Mouse (Mus musculus): ENCODE data around the gene Cyp2b19. TPM values are rescaled to one million over a fixed set of nuclear protein-coding genes. Genes with fewer than 3 reads are reported as not detected.
"Not testable (repeated sequence)": the region's sequence is repeated elsewhere in the genome, so short reads cannot be mapped to it uniquely, and the experiment has no call there.

The Cyp2b19 gene
- polyA plus RNA-seq, 1 experiment from 2014 or later = not detected

DNA sequence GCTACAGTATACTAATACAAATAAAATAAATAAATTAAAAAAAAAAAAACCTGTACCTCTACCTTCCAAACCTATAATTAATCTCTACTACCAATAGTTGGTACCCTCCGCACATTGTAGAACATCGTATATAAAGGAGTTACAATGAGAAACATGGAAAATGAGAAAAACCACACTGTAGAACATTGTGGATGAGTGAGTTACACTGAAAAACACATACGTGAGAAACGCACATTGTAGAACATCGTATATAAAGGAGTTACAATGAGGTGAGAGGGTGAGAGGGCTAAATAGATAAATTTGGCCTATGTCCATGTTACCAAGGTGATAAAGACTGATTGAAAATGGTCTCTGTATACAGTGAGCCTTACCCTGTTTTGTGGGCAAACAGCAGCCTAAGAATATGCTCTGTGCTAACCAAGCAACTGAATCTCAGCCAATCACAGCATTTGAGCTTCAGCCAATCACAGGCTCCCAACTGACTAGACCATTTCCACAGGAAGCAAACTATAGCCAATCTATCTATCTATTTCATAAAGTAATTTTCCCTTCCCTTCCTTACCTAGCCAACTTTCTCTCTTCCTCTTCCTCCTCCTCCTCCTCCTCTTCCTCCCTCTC lies 23.0 kb downstream of the Cyp2b19 start:
- 77% methylated on average over 5 of the region's 5 CpGs for WGBS
- ATAC-seq (ENCODE audit: insufficient number of reproducible peaks, insufficient read depth, low FRiP score, low TSS enrichment, low read depth) = peak; percentile 68; the same call in 1 of the 2 replicates
- H3K36me3 ChIP-seq = no peaks in the 10 kb centered on the region

DNA sequence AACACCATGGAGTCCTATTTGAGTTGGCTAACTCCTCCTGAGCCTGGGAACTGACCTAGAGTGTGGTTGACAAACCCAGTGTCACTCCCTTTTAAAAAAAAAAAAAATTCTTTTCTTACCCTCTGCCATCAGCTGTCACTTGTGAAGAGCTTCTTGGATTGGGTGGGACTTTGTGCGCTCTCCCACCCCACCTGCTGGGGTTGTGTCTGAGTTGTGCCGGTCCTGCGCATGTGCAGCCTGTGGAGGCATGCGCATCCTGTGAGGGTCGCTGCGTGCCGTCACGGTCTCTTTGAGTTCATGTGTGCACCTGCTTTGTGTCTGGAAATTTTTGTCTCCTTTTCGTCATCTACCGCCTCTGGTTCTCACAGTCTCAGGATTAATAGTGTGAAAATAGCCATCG lies 23.6 kb downstream of the Cyp2b19 start:
- no peak for ATAC-seq (ENCODE audit: insufficient number of reproducible peaks, insufficient read depth, low FRiP score, low TSS enrichment, low read depth)
- Histone ChIP-seq H3K9ac (replicated peaks) (no peak overlapping the region), H3K4me2 (no peak overlapping the region), H3K36me3 (no peaks in the 10 kb centered on the region), H3K4me3 (replicated peaks) (no peak overlapping the region), H3K9me3 (no peaks in the 10 kb centered on the region), H3K4me1 (replicated peaks) (no peaks in the 10 kb centered on the region), H3K27me3 (peaks cover 7% of the 10 kb centered on the region; the same call in 1 of the 2 replicates), H3K27ac (no peak overlapping the region)
- WGBS = 10% methylated on average over 11 of the region's 11 CpGs

More for the DNA sequence above, 23.0 kb downstream of the Cyp2b19 start:
- Histone ChIP-seq H3K4me3 (replicated peaks) (no peak overlapping the region), H3K9ac (replicated peaks) (no peak overlapping the region), H3K9me3 (no peaks in the 10 kb centered on the region), H3K4me2 (no peak overlapping the region), H3K27me3 (peaks cover 7% of the 10 kb centered on the region; the same call in 1 of the 2 replicates), H3K27ac (no peak overlapping the region), H3K4me1 (replicated peaks) (no peaks in the 10 kb centered on the region)

DNA sequence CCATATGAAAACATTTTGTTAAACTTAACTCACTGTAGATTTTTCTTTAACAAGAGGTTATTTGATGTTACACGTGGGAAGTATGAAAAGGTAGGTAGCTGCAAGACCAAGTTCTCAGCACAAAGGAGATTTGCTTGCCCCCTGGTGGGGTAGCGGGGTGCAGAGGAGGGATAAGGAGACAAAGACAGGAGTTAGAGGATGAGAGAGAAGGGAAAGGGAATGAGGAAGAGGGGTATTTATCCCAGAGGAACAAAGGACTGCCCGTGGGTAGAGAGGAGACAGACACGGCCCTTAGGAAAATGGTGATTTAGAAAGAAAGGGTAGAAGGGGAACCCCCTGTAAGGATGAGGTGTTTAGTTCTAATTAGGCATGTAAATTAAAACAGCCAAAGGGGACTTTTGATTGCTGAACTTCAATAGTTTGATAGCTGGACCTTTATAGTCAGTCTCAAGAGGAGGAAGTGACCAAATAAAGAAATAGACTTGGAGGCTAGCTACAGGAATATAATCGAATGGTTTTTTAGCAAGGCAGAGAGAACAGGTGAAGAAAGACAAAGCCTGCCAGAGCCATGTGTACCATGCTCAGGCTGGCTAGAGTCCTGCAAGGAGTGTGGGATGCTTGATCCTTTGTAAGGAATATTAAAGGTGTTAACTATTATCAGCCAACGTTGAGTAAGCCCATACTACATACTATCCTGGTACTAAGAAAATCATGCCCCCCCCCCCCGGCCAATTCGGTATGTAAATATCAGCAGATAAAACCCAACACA lies 24.2 kb downstream of the Cyp2b19 start:
- no peak overlapping the region for H3K9ac ChIP-seq (replicated peaks)
- H3K4me2 ChIP-seq = no peak overlapping the region
- no peak overlapping the region for H3K4me3 ChIP-seq (replicated peaks)
- no peak overlapping the region for H3K27ac ChIP-seq
- no peak for ATAC-seq (ENCODE audit: insufficient number of reproducible peaks, insufficient read depth, low FRiP score, low TSS enrichment, low read depth)
- H3K4me1 ChIP-seq (replicated peaks) = no peaks in the 10 kb centered on the region
- H3K27me3 ChIP-seq = peaks cover 7% of the 10 kb centered on the region; the same call in 1 of the 2 replicates
- 21% methylated on average over 8 of the region's 8 CpGs for WGBS
- H3K9me3 ChIP-seq = no peaks in the 10 kb centered on the region
- no peaks in the 10 kb centered on the region for H3K36me3 ChIP-seq

DNA sequence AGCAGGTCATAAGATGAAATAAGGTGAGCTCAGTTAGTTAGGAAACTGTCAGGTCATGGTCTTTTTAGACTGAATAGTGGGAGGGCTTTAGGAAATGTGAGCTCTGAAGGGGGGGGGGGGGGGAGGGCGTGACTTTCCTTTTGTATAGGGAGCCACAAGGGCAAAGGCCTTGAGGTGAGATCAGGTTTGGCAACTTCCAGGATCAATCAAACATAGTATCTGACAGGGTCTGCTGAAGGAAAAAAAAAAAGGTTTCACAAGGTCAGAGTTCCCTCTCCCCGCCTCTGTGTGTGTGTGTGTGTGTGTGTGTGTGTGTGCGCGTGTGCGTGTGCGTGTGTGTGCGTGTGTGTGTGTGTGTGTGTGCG lies 24.8 kb downstream of the Cyp2b19 start:
- H3K27me3 ChIP-seq = peaks cover 7% of the 10 kb centered on the region; the same call in 1 of the 2 replicates
- no peaks in the 10 kb centered on the region for H3K4me1 ChIP-seq (replicated peaks)
- H3K9me3 ChIP-seq = no peaks in the 10 kb centered on the region
- no peaks in the 10 kb centered on the region for H3K36me3 ChIP-seq
- ATAC-seq (ENCODE audit: insufficient number of reproducible peaks, insufficient read depth, low FRiP score, low TSS enrichment, low read depth) = no peak
- no peak overlapping the region for H3K9ac ChIP-seq (replicated peaks)
- no peak overlapping the region for H3K27ac ChIP-seq
- no peak overlapping the region for H3K4me3 ChIP-seq (replicated peaks)
- WGBS = 62% methylated on average over 2 of the region's 8 CpGs
- no peak overlapping the region for H3K4me2 ChIP-seq

DNA sequence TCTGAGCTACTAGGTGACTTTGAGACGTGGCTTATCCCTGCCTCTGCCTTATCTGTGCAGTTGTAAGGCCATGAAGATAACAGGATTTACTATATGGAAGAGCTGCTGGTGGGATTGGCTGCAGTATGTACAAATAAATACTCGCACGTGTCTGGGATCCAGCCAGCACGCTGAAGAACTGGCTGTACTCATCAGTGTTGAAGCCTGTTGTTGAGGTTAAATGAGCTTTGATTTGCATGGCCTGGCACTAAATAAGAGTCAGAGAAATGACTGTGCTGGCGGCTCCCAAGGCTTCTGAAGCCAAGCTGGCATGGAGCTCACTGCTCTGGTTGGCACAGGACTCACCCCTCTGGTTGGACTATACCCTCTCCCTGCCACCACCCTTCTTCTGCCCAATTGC lies 26.2 kb downstream of the Cyp2b19 start:
- H3K4me2 ChIP-seq = no peak overlapping the region
- no peak overlapping the region for H3K4me3 ChIP-seq (replicated peaks)
- ATAC-seq (ENCODE audit: insufficient number of reproducible peaks, insufficient read depth, low FRiP score, low TSS enrichment, low read depth) = no peak
- H3K9me3 ChIP-seq = no peaks in the 10 kb centered on the region
- H3K27me3 ChIP-seq = peaks cover 7% of the 10 kb centered on the region; the same call in 1 of the 2 replicates
- no peak overlapping the region for H3K9ac ChIP-seq (replicated peaks)
- H3K36me3 ChIP-seq = no peaks in the 10 kb centered on the region
- no peak overlapping the region for H3K27ac ChIP-seq
- H3K4me1 ChIP-seq (replicated peaks) = no peaks in the 10 kb centered on the region
- 72% methylated on average over 5 of the region's 5 CpGs for WGBS

DNA sequence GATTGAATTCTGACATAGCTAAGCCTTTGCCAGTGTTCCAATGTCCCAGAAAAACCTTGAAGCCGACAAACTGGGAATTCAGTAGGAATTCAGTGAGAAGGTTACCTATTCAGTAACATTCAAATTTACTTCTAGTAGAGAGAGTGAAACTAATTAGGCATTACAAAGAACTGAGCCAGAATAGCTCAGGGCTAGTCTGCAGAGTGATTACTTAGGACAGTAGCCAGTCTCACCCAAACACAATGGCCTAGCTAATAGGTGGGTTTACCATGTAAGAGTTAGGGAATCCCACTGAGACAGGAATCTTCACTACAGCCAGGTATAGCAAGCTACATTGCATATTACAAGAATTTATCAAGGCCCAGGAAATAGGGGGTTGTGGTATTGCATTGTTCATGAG lies 29.1 kb downstream of the Cyp2b19 start:
- H3K9ac ChIP-seq (replicated peaks); H3K27me3 ChIP-seq; H3K9me3 ChIP-seq; H3K27ac ChIP-seq; ATAC-seq (ENCODE audit: insufficient number of reproducible peaks, insufficient read depth, low FRiP score, low TSS enrichment, low read depth); H3K4me2 ChIP-seq; H3K36me3 ChIP-seq; H3K4me1 ChIP-seq (replicated peaks); H3K4me3 ChIP-seq (replicated peaks): not testable (repeated sequence)
- WGBS = 42% methylated on average over 1 of the region's 1 CpGs

DNA sequence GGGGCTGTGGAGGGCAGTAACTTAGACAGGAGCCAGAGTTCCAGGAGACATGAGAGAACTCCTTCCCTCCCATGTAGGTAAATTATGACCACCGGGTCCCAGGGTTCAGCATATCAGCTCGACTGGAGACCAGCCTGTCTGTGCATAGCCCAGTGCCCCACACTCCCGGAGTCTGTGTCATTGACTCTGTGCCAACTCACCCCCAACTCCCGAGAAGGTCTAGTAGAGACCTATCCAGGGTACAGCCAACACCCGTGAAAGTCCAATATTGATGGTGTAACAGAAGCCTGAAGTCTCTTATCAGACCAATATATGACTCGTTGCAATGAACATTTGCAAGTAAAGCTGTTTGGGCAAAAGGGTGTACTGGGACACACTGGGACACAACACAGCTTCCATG lies 33.0 kb downstream of the Cyp2b19 start:
- Histone ChIP-seq H3K4me2 (no peak overlapping the region), H3K27ac (no peak overlapping the region), H3K36me3 (no peaks in the 10 kb centered on the region), H3K9me3 (no peaks in the 10 kb centered on the region; the same call in 1 of the 2 replicates), H3K4me1 (replicated peaks) (no peaks in the 10 kb centered on the region), H3K4me3 (replicated peaks) (no peak overlapping the region), H3K27me3 (no peaks in the 10 kb centered on the region), H3K9ac (replicated peaks) (no peak overlapping the region)
- ATAC-seq (ENCODE audit: insufficient number of reproducible peaks, insufficient read depth, low FRiP score, low TSS enrichment, low read depth) = no peak
- WGBS = 76% methylated on average over 6 of the region's 6 CpGs

DNA sequence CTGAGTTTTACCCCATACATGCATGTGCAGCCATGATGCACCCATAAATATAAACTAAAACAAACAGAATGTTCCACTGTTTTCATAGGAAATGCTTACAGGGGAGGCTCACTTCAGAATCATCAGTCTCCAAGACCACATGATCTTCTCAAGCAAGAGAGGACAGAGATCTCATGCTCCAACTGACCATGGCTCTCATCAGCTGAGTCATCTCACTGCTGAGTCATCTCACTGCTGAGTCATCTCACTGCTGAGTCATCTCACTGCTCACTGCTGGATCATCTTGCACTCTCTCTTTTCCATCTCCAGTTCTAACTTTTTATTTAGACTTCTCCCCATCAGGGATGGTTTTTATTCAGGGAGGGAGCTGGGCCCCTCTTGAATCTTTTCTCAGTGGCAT lies 43.2 kb downstream of the Cyp2b19 start:
- Histone ChIP-seq H3K27me3 (no peaks in the 10 kb centered on the region), H3K9ac (replicated peaks) (no peak overlapping the region), H3K4me1 (replicated peaks) (no peaks in the 10 kb centered on the region), H3K27ac (no peak overlapping the region), H3K9me3 (0 out of 2 replicates have a peak, but pooled peaks cover 7% of the 10 kb centered on the region), H3K36me3 (no peaks in the 10 kb centered on the region), H3K4me3 (replicated peaks) (no peak overlapping the region), H3K4me2 (no peak overlapping the region)
- ATAC-seq (ENCODE audit: insufficient number of reproducible peaks, insufficient read depth, low FRiP score, low TSS enrichment, low read depth) = no peak

DNA sequence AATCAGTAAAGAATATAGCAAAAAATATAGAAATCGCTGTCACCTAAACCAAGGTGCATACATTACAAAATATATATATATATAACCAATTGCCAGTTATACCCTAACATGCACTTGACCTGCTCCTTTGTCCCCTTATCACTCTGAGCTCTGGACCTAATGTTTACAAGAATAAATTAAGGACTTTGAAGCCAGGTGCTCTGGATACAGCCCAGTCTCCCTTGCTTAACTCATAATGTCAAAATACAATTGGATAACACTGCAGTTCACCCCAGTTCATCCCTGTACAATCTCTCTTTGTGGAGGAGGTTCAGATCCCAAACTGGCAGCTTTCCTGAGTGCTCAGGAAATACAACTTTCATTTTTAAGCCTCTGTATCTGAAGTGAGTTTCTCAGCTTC lies 44.1 kb downstream of the Cyp2b19 start:
- Histone ChIP-seq H3K36me3 (no peaks in the 10 kb centered on the region), H3K9me3 (no peaks in the 10 kb centered on the region), H3K4me2 (no peak overlapping the region), H3K27me3 (no peaks in the 10 kb centered on the region), H3K27ac (no peak overlapping the region), H3K4me1 (replicated peaks) (no peaks in the 10 kb centered on the region), H3K9ac (replicated peaks) (no peak overlapping the region), H3K4me3 (replicated peaks) (no peak overlapping the region)
- 97% methylated on average over 1 of the region's 1 CpGs for WGBS
- no peak for ATAC-seq (ENCODE audit: insufficient number of reproducible peaks, insufficient read depth, low FRiP score, low TSS enrichment, low read depth)

DNA sequence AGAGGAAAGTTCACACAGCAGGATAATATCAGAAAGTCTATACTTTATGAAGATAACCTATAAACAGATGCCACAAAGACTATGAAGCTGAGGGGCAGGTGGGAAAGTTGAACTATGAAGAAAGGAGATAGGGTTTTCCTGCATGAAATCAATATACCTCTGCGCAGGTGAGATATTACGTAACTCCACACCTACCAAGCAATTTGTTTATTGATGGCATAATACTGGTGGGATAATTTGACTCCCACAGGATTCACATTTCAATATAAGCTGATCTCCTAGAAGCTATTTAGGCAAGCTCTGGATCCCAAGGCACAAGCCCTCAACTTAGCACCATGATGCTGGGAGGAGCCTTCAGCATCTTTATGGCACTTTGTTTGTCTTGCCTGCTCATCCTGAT lies 51.6 kb downstream of the Cyp2b19 start, which contains the start of gene Cyp2g1:
Gene Cyp2g1 (plus strand): TSS at position 301 of the 400 bp plus-strand sequence.
- Histone ChIP-seq H3K4me2 (no peak within 1 kb of the TSS), H3K9me3 (0 out of 2 replicates have a peak, but pooled peaks cover 3% of the 10 kb centered on the region), H3K4me1 (replicated peaks) (no peaks in the 10 kb centered on the region), H3K27me3 (no peaks in the 10 kb centered on the region), H3K9ac (replicated peaks) (no peak within 1 kb of the TSS), H3K36me3 (no peaks in the 10 kb centered on the region), H3K4me3 (replicated peaks) (no peak within 1 kb of the TSS), H3K27ac (no peak within 1 kb of the TSS)
- ATAC-seq (ENCODE audit: insufficient number of reproducible peaks, insufficient read depth, low FRiP score, low TSS enrichment, low read depth) = no peak
- WGBS = 83% methylated on average over 2 of the region's 2 CpGs

Data from limb, embryonic 12.5 days (tissue).